Mouse (Mus musculus): ENCODE measurements around the gene Prelp.

DNA sequence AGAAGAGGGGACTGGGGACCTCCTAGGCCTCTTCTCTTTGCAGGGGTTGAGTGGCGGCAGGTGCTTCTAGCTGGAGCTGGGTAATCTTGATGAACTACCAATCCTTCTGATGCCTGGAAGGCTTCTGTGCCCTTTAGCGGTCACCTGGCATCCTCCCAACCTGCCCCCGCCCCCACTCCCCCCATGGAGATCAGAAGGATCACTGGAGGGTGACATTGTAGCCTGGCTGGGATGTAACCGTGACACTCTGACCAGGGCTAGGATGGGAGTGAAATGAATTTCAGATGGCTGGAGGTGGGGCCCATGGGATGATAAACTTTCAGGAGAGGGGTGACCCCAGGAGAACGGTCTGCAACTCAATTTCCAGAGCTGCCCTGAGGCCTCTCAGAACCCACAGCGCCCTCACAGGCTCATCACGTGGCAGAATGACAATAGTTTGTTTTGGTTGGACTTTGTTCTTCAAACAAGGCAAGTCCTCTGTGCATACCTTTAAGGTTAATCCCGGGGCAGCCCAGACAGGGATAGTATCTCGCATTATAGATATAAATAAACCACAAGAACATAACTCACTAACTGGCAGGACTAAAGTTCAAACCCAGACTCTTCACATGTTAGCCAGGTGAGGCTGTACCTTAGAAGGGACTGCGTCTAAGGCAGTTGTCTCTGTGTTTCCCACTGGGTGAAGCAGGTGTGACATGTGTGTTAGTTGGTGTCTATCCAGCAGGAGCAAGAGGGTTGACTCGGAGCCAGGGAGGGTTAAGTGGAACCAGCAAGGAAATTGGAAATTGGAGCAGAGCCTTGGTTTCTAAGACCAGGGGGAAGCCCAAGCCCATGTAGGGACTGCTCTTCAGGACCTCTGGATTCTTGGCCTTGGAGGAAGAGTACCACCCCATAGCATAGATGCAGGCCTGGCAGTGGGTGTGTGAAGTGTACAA, 38.7 kb downstream of the Prelp start:
- TF ChIP-seq POLR2A (IDR thresholded peaks at IDR 0.05; ENCODE audit: control insufficient read depth, low read depth, low read length) (no peak), CTCF (IDR thresholded peaks at IDR 0.05; ENCODE audit: control insufficient read depth, insufficient read depth, insufficient replicate concordance, low read depth, low read length) (no peak)

Measured in testis, adult 2 months (tissue).